Mouse (Mus musculus): ENCODE results near the gene Mylpf.

Mylpf gene

GRCm38 (mm10) chr7:127253821-127254769 is 45.4 kb downstream of the Mylpf start:
- ATAC-seq (ENCODE audit: insufficient number of reproducible peaks, low FRiP score, low TSS enrichment): peak; percentile 83

GRCm38 (mm10) chr7:127255008-127255407 is 46.3 kb downstream of the Mylpf start:
- no peak for ATAC-seq (ENCODE audit: insufficient number of reproducible peaks, low FRiP score, low TSS enrichment)

- no peak for ATAC-seq (ENCODE audit: insufficient number of reproducible peaks, low FRiP score, low TSS enrichment)
Measured at GRCm38 (mm10) chr7:127255965-127256364, 47.3 kb downstream of the Mylpf start.

- ATAC-seq (ENCODE audit: insufficient number of reproducible peaks, low FRiP score, low TSS enrichment): no peak
Measured at GRCm38 (mm10) chr7:127256518-127256917, 47.8 kb downstream of the Mylpf start.

- no peak for ATAC-seq (ENCODE audit: insufficient number of reproducible peaks, low FRiP score, low TSS enrichment)
Measured at GRCm38 (mm10) chr7:127259186-127259905, 50.7 kb downstream of the Mylpf start.

GRCm38 (mm10) chr7:127260309-127261111 is 51.8 kb downstream of the Mylpf start, which contains the start of gene Dctpp1:
TSS of gene Dctpp1 (minus strand) at chr7:127260709.
- peak; percentile 98 for ATAC-seq (ENCODE audit: insufficient number of reproducible peaks, low FRiP score, low TSS enrichment)

- ATAC-seq (ENCODE audit: insufficient number of reproducible peaks, low FRiP score, low TSS enrichment): no peak
Measured at GRCm38 (mm10) chr7:127262218-127262961, 53.7 kb downstream of the Mylpf start.

- ATAC-seq (ENCODE audit: insufficient number of reproducible peaks, low FRiP score, low TSS enrichment): no peak
Measured at GRCm38 (mm10) chr7:127263526-127263925, 54.8 kb downstream of the Mylpf start.
